Mouse (Mus musculus) cerebellum, adult 2 months (tissue): ENCODE results near the gene Gclm.

ENCODE experiments used
- CTCF ChIP-seq: fragments of 200-500 bp; IDR thresholded peaks from 2 replicates; pipeline ENCODE4 v1.5.1; 2011; ENCODE audit warnings: low read depth, mild to moderate bottlenecking, control low read depth, low read length, moderate library complexity, borderline replicate concordance; ENCODE audit not compliant: insufficient read depth
- POLR2A ChIP-seq: fragments of 200-500 bp; IDR thresholded peaks from 2 replicates; pipeline ENCODE4 v1.6.1; 2011; ENCODE audit warnings: low read length, control low read depth, borderline replicate concordance; ENCODE audit not compliant: insufficient read depth

DNA sequence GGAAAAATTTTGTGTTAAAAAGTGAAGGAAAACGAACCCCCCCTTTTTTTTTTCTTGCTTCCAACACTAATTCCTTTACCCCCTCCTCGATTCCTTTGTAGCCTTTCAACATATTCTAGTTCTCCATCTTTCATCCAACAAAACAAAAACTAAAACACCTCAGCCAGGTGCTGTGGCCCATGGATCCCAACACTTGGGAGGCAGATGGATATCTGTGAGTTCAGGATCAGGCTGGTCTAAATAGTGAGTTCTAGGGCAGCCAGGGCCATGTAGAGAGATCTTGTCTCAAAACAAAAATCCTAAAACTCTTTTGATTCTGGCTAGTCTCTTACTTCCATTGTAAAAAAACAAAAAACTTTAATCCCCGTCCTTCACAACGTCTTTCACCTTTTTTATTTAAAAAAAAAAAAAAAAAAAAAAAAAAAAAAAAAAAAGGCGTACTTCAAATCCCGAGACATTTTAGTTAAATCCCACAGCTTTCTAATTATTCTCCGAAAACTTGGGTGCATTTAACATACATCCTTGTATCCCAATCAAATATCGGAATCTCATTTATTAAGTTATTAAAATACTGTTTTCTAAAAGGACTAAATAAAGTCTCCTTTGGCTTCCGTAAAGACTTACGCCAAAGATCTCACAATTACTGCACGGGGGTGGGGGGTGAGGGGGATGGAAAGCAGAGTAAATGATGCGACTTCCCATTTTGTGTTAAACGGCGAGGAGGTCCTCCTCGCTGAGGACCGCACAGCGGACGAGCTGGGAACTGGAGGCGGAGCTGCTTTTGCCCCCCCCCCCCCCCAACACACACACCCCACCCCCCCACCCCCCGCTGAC lies 28.3 kb downstream of the Gclm start:
- TF ChIP-seq CTCF (peak; percentile 38; the same call in 1 of the 2 replicates), POLR2A (peak; percentile 56; the same call in 1 of the 2 replicates)
